Mouse (Mus musculus) spleen, adult 2 months (tissue): ENCODE measurements around the gene Pth2.

Experiments used
- CTCF ChIP-seq: fragments of 200-500 bp; IDR thresholded peaks from 2 replicates; pipeline ENCODE4 v1.5.1; 2011; ENCODE audit warnings: mild to moderate bottlenecking, inconsistent platforms; ENCODE audit not compliant: insufficient read depth, insufficient read length, insufficient replicate concordance; ENCODE audit errors: extremely low read depth
- POLR2A ChIP-seq: fragments of 200-500 bp; IDR thresholded peaks from 2 replicates; pipeline ENCODE4 v1.6.1; 2011; ENCODE audit warnings: low read depth, low read length, inconsistent platforms

- TF ChIP-seq POLR2A (no peak), CTCF (no peak)
Observed at GRCm38 (mm10) chr7:45224826-45225225, 44.0 kb downstream of the Pth2 start.
